7 mouse cellular contexts compared by ENCODE assay signal in the genomic region with DNA sequence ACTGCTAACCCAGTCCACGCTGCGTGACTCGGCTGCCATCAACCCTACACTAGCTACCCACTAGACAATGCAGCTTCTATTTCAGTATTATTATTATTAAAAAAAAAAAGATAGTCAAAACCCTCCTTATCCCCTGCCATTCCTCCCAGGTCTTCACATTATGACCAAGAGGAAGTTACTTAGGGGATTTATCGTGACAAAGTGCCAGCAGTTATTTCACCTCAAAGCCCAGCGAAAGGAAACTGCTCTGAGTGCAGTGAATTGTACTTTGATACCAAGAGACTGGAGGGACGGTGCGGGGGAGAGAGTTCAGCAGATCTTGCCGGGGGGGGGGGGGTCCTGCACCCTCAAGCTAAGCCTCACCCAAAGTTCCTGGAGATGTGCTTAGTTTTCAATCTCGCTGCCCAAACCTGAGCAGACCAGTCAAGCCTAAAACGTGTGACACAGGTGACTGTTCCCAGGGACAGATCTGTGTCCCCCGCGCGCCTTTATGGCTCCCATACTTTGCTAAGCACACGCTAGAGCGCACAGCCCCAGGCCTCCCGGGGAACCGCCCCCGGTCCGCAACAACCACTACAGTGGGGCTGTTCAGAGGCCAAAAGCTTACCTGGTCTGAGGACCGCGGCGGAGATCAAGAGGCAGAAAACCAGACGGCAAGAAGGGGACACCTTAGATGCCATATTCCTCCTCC. TPM values are rescaled to one million over a fixed set of nuclear protein-coding genes. Genes with fewer than 3 reads are reported as not detected.
DNase-seq lines count a peak whose midpoint lies in the region; ATAC-seq and TF ChIP-seq lines count a peak whose summit lies in the region.

No protein-coding gene starts in this region.

- TF ChIP-seq CTCF in lung, adult 2 months (IDR thresholded peaks at IDR 0.05; ENCODE audit: insufficient read depth, low read length): no peak
- TF ChIP-seq CTCF in bone marrow, adult 2 months (IDR thresholded peaks at IDR 0.05; ENCODE audit: control insufficient read depth, insufficient read depth, low read length): no peak

- peak; percentile 54 for DNase-seq in lung, adult 2 months
- no peak for DNase-seq in lung, postnatal 25 days (ENCODE audit: low spot score)

- peak overlapping the region; percentile 66 for H3K9ac ChIP-seq in forebrain, embryonic 13.5 days
- peak overlapping the region; percentile 73 for H3K9ac ChIP-seq in kidney, embryonic 14.5 days (ENCODE audit: low read depth, low read length)
- peak overlapping the region; percentile 65 for H3K9ac ChIP-seq in stomach, embryonic 14.5 days (replicated peaks; ENCODE audit: low read depth, low read length)

- peak overlapping the region; percentile 44; the same call in 1 of the 2 replicates for H3K27ac ChIP-seq in bone marrow, adult 2 months (ENCODE audit: control insufficient read depth, insufficient read depth, low read depth, low read length, poor library complexity)
- H3K27ac ChIP-seq in forebrain, embryonic 13.5 days: peak overlapping the region; percentile 21; the same call in 1 of the 2 replicates
- H3K27ac ChIP-seq in kidney, embryonic 14.5 days (ENCODE audit: low read depth, low read length): peak overlapping the region; percentile 65; the same call in 1 of the 2 replicates
- H3K27ac ChIP-seq in macrophage: peak overlapping the region; percentile 72
- peak overlapping the region; percentile 85; the same call in 1 of the 2 replicates for H3K27ac ChIP-seq in stomach, embryonic 14.5 days (ENCODE audit: low read length)

- H3K36me3 ChIP-seq in forebrain, embryonic 13.5 days (ENCODE audit: poor library complexity, severe bottlenecking): no peaks in the 10 kb centered on the region
- H3K36me3 ChIP-seq in kidney, embryonic 14.5 days (ENCODE audit: control insufficient read depth, insufficient read depth, low read length): no peaks in the 10 kb centered on the region
- no peaks in the 10 kb centered on the region for H3K36me3 ChIP-seq in macrophage (ENCODE audit: inconsistent target)
- no peaks in the 10 kb centered on the region for H3K36me3 ChIP-seq in stomach, embryonic 14.5 days (ENCODE audit: control insufficient read depth, insufficient read depth, low read length)

- peaks cover 2% of the 10 kb centered on the region; the same call in 1 of the 2 replicates for H3K4me1 ChIP-seq in lung, adult 2 months (ENCODE audit: control insufficient read depth, insufficient read depth, low read length)
- H3K4me1 ChIP-seq in bone marrow, adult 2 months (ENCODE audit: control insufficient read depth, insufficient read depth, low read length): no peaks in the 10 kb centered on the region
- H3K4me1 ChIP-seq in forebrain, embryonic 13.5 days: peaks cover 38% of the 10 kb centered on the region
- no peaks in the 10 kb centered on the region for H3K4me1 ChIP-seq in kidney, embryonic 14.5 days (ENCODE audit: control insufficient read depth, insufficient read depth, low read length)
- 0 out of 2 replicates have a peak, but pooled peaks cover 8% of the 10 kb centered on the region for H3K4me1 ChIP-seq in stomach, embryonic 14.5 days (ENCODE audit: control insufficient read depth, insufficient read depth, low read length)

- H3K4me2 ChIP-seq in forebrain, embryonic 13.5 days: peak overlapping the region; percentile 82
- peak overlapping the region; percentile 88 for H3K4me2 ChIP-seq in kidney, embryonic 14.5 days (replicated peaks; ENCODE audit: low read depth, low read length)
- peak overlapping the region; percentile 86 for H3K4me2 ChIP-seq in stomach, embryonic 14.5 days (replicated peaks; ENCODE audit: low read depth, low read length)

- no peaks in the 10 kb centered on the region for H3K9me3 ChIP-seq in forebrain, embryonic 13.5 days (replicated peaks)
- H3K9me3 ChIP-seq in kidney, embryonic 14.5 days (ENCODE audit: control insufficient read depth, low read length): no peaks in the 10 kb centered on the region
- no peaks in the 10 kb centered on the region for H3K9me3 ChIP-seq in stomach, embryonic 14.5 days (ENCODE audit: control insufficient read depth, low read depth, low read length)

- no peaks in the 10 kb centered on the region for H3K27me3 ChIP-seq in forebrain, embryonic 13.5 days
- H3K27me3 ChIP-seq in kidney, embryonic 14.5 days (ENCODE audit: control insufficient read depth, insufficient read depth, low read length): no peaks in the 10 kb centered on the region
- H3K27me3 ChIP-seq in stomach, embryonic 14.5 days (ENCODE audit: control insufficient read depth, insufficient read depth, low read length): no peaks in the 10 kb centered on the region

- 1% methylated on average over 23 of the region's 23 CpGs for WGBS in lung, adult 2 months
- under 1% methylated on average over 23 of the region's 23 CpGs for WGBS in bone marrow, adult 2 months
- WGBS in forebrain, embryonic 13.5 days: under 1% methylated on average over 23 of the region's 23 CpGs
- under 1% methylated on average over 23 of the region's 23 CpGs for WGBS in kidney, embryonic 14.5 days
- WGBS in macrophage (ENCODE audit: missing documents): 2% methylated on average over 23 of the region's 23 CpGs
- WGBS in stomach, embryonic 14.5 days: 0% methylated on average over 23 of the region's 23 CpGs

- TF ChIP-seq POLR2A in lung, adult 2 months (IDR thresholded peaks at IDR 0.05; ENCODE audit: borderline replicate concordance, extremely low read depth, low read depth, low read length): no peak
- no peak for TF ChIP-seq POLR2A in bone marrow, adult 2 months (IDR thresholded peaks at IDR 0.05; ENCODE audit: borderline replicate concordance, control insufficient read depth, low read depth, low read length)

- ATAC-seq in forebrain, embryonic 13.5 days: no peak
- ATAC-seq in kidney, embryonic 14.5 days (ENCODE audit: low FRiP score, low TSS enrichment): peak; percentile 11; the same call in 1 of the 2 replicates
- no peak for ATAC-seq in stomach, embryonic 14.5 days (ENCODE audit: insufficient number of reproducible peaks, insufficient read depth, low FRiP score, low read depth)

- H3K79me2 ChIP-seq in macrophage (ENCODE audit: inconsistent target): peaks cover 58% of the 10 kb centered on the region

- peak overlapping the region; percentile 93 for H3K4me3 ChIP-seq in lung, adult 2 months (replicated peaks; ENCODE audit: extremely low read depth, low read depth, low read length)
- peak overlapping the region; percentile 86 for H3K4me3 ChIP-seq in bone marrow, adult 2 months (replicated peaks; ENCODE audit: control insufficient read depth, low read depth, low read length)
- H3K4me3 ChIP-seq in forebrain, embryonic 13.5 days: peak overlapping the region; percentile 55
- peak overlapping the region; percentile 74 for H3K4me3 ChIP-seq in kidney, embryonic 14.5 days (ENCODE audit: low read length)
- peak overlapping the region; percentile 96 for H3K4me3 ChIP-seq in macrophage (ENCODE audit: inconsistent target)
- peak overlapping the region; percentile 74 for H3K4me3 ChIP-seq in stomach, embryonic 14.5 days (ENCODE audit: low read depth, low read length)

RNA-seq across cellular contexts. Expression of a gene that starts 1.9 kb away (rescaled TPM):
- 81.9 and 82.2 TPM in 2 replicates for polyA plus RNA-seq in lung, adult 2 months (2012; rRNA removed)
- polyA plus RNA-seq in bone marrow, adult 2 months (2011; ENCODE audit: insufficient read depth, insufficient read length, low replicate concordance, missing spikeins): 1.6 and 4.0 TPM in 2 replicates
- polyA plus RNA-seq in forebrain, embryonic 13.5 days (2015; fragmentation: Nextera tagmentation; extraction: Ambion mirVana): 15.2 and 16.1 TPM in 2 replicates
- 101 and 106 TPM in 2 replicates for polyA plus RNA-seq in kidney, embryonic 14.5 days (2014; fragmentation: Nextera tagmentation; extraction: Ambion mirVana)
- total RNA-seq in macrophage (2018; cell fraction: chromatin; rRNA removed): 1,000 to 10,000 TPM in 2 of 26 experiments, 100 to 1,000 TPM in 24; 136 to 1,652 (median 442) TPM
- total RNA-seq in macrophage (2018; cell fraction: cytosol; rRNA removed): 100 to 1,000 TPM in 24 of 26 experiments, 10 to 100 TPM in 2; 85.8 to 258 (median 182) TPM
- total RNA-seq in macrophage (2018; cell fraction: nucleus; rRNA removed): 1,000 to 10,000 TPM in 1 of 26 experiments, 100 to 1,000 TPM in 25; 128 to 1,190 (median 364) TPM
- polyA plus RNA-seq in macrophage (2018): 108 to 331 TPM (median 162 TPM) in 3 replicates
- 103 TPM in 2 replicates for polyA plus RNA-seq in stomach, embryonic 14.5 days (2014; fragmentation: Nextera tagmentation; extraction: Ambion mirVana)

Comparison
In these comparisons a context has a peak if more than half of its experiments do, and no peak if none do; other contexts are left out.
1. H3K27ac ChIP-seq: peak in every context shown above with its lines; median percentile 85 in stomach, embryonic 14.5 days; 72 in macrophage; 65 in kidney, embryonic 14.5 days; 44 in bone marrow, adult 2 months; 21 in forebrain, embryonic 13.5 days.